Mouse (Mus musculus): ENCODE data around the gene Vgll3.

DNA sequence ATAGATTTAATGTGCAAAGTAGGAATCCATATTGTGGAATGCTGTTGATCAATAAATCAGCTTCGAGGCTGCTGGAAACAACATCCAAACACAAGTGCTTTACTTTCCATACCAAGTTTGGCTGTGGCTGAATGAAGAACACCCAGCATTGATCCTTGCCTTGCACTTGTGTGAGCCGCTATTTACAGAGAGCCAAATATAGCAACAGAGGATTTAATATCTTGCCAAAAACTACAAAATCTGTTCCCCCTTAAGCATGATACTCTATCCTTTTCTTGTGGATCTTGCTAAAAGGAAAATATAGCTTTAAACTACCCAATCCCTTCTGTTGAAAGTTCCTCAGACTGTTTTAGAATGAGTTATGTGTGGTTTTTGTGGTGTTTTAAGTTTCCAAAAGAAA lies 52.9 kb downstream of the Vgll3 start:
- TF ChIP-seq CTCF (IDR thresholded peaks at IDR 0.05 in 2 of 3, conservative IDR thresholded peaks at IDR 0.05 in 1 of 3; ENCODE audit: control insufficient read depth in 1 of 3, insufficient read depth in 1 of 3, low read depth in 2 of 3, low read length in 3 of 3, poor library complexity in 1 of 3, severe bottlenecking in 1 of 3) (no peak), POLR2A (IDR thresholded peaks at IDR 0.05; ENCODE audit: control insufficient read depth in 1 of 2, insufficient read depth in 1 of 2, low read depth in 1 of 2, low read length in 2 of 2, poor library complexity in 1 of 2) (no peak), TCF12 (IDR thresholded peaks at IDR 0.05; ENCODE audit: low read depth, low read length) (no peak), TBP (IDR thresholded peaks at IDR 0.05; ENCODE audit: low read depth, low read length) (no peak), HCFC1 (IDR thresholded peaks at IDR 0.05; ENCODE audit: low read depth, low read length) (no peak), EP300 (IDR thresholded peaks at IDR 0.05; ENCODE audit: low read depth in 1 of 2, low read length in 2 of 2) (no peak), ZKSCAN1 (IDR thresholded peaks at IDR 0.05; ENCODE audit: low read depth, low read length) (no peak), CHD1 (IDR thresholded peaks at IDR 0.05; ENCODE audit: low read depth, low read length) (no peak), MAX (IDR thresholded peaks at IDR 0.05; ENCODE audit: low read length) (no peak)

Data from MEL (cell line).